Comparison of ENCODE assay signal across 34 mouse cellular contexts in genomic region chr1:127310011-127310410, GRCm38 (mm10).
"Had no signal": no experiment of that assay in that cellular context is flagged by ENCODE, and none has a peak within 500 bp of the region (broad histone marks: within the 10 kb centered on the region; RNA-seq: fewer than 3 reads in every experiment).

No protein-coding gene starts in this region.

- H3K4me1 ChIP-seq: intestine, embryonic 15.5 days had no signal

- H3K9me3 ChIP-seq: heart, embryonic 12.5 days; heart, embryonic 13.5 days; heart, embryonic 15.5 days; hindbrain, embryonic 10.5 days; hindbrain, embryonic 12.5 days; hindbrain, embryonic 13.5 days; hindbrain, embryonic 15.5 days; intestine, embryonic 15.5 days; kidney, embryonic 15.5 days had no signal

- H3K4me2 ChIP-seq: heart, embryonic 11.5 days; heart, embryonic 12.5 days; heart, embryonic 13.5 days; heart, embryonic 15.5 days; hindbrain, embryonic 12.5 days; hindbrain, embryonic 13.5 days; hindbrain, embryonic 14.5 days; hindbrain, embryonic 15.5 days; intestine, embryonic 15.5 days; kidney, embryonic 15.5 days had no signal

- H3K27ac ChIP-seq: heart, embryonic 13.5 days; heart, embryonic 15.5 days; hindbrain, embryonic 10.5 days; hindbrain, embryonic 12.5 days; hindbrain, embryonic 13.5 days; hindbrain, embryonic 14.5 days; hindbrain, embryonic 15.5 days; hindbrain, postnatal 0 days; intestine, embryonic 15.5 days; kidney, embryonic 15.5 days; kidney, postnatal 0 days; layer of hippocampus, adult 2 months had no signal

- H3K9ac ChIP-seq: heart, embryonic 12.5 days; heart, embryonic 13.5 days; heart, embryonic 15.5 days; hindbrain, embryonic 12.5 days; hindbrain, embryonic 13.5 days; hindbrain, embryonic 14.5 days; hindbrain, embryonic 15.5 days; intestine, embryonic 15.5 days; kidney, embryonic 15.5 days had no signal

- H3K27me3 ChIP-seq: heart, embryonic 12.5 days; heart, embryonic 13.5 days; heart, embryonic 15.5 days; hindbrain, embryonic 12.5 days; hindbrain, embryonic 13.5 days; hindbrain, embryonic 15.5 days; intestine, embryonic 15.5 days; kidney, embryonic 15.5 days had no signal

- H3K4me3 ChIP-seq: heart, embryonic 12.5 days; heart, embryonic 13.5 days; heart, embryonic 15.5 days; hindbrain, embryonic 10.5 days; hindbrain, embryonic 12.5 days; hindbrain, embryonic 13.5 days; hindbrain, embryonic 15.5 days; intestine, embryonic 15.5 days; kidney, embryonic 15.5 days; layer of hippocampus, adult 2 months had no signal

- DNase-seq: heart, postnatal 10 days; heart, postnatal 14 days; heart, postnatal 36 days; heart, postnatal 4 days; kidney, adult 11 months; kidney, adult 18-20 months; kidney, adult 2 months; kidney, adult 8-10 months; kidney, adult 9 months; kidney, postnatal 10 days; kidney, postnatal 14 days; kidney, postnatal 25 days; kidney, postnatal 36 days; kidney, postnatal 4 days; layer of hippocampus, adult 9-11 months; layer of hippocampus, postnatal 36 days had no signal

- H3K36me3 ChIP-seq: hindbrain, embryonic 15.5 days; intestine, embryonic 15.5 days; kidney, embryonic 15.5 days had no signal

- ATAC-seq: hindbrain, embryonic 16.5 days; hindbrain, postnatal 0 days; inflammation-experienced regulatory T-cells, adult 6 months; intestine, embryonic 15.5 days; intestine, embryonic 16.5 days; intestine, postnatal 0 days had no signal
